Mouse (Mus musculus): ENCODE measurements around the gene Hdgfl3. TPM values are rescaled to one million over a fixed set of nuclear protein-coding genes. Genes with fewer than 3 reads are reported as not detected.

The Hdgfl3 gene
- total RNA-seq, 4 experiments from 2014 or later, result 7.1 to 9.5 (median 8.9) TPM

Other genes with a start within 250 kb of the Hdgfl3 start
- gene Homer2, start 226.9 kb downstream of the Hdgfl3 start, total RNA-seq (2022), result 100 to 1,000 TPM in 2 of 4 experiments, 10 to 100 TPM in 2; 87.9 to 110 (median 104) TPM
- gene Ramac, start 171.5 kb downstream of the Hdgfl3 start, total RNA-seq (2022), result 10 to 100 TPM; 24.8 to 28.8 (median 25.8) TPM
- gene 3110040N11Rik, start 145.0 kb downstream of the Hdgfl3 start, total RNA-seq (2022), result 10 to 100 TPM; 29.1 to 34.0 (median 32.1) TPM
- 100 to 1,000 TPM; 134 to 162 (median 154) TPM for gene Btbd1, start 105.0 kb downstream of the Hdgfl3 start, total RNA-seq (2022)
- not detected for gene Gm10160, start 78.7 kb downstream of the Hdgfl3 start, total RNA-seq (2022)
- 10 to 100 TPM in 1 of 4 experiments, 1 to 10 TPM in 3; 8.0 to 10.9 (median 8.8) TPM for gene Tm6sf1, start 75.5 kb downstream of the Hdgfl3 start, total RNA-seq (2022)
- 1 to 10 TPM; 1.5 to 2.2 (median 1.6) TPM for gene Bnc1, start 57.8 kb upstream of the Hdgfl3 start, total RNA-seq (2022)
- gene Sh3gl3, start 239.4 kb upstream of the Hdgfl3 start, total RNA-seq (2022), result under 1 TPM; 0.32 to 0.73 (median 0.44) TPM

Measured in heart, adult 8-10 months (tissue).